Mouse (Mus musculus) neural tube, embryonic 15.5 days (tissue): ENCODE results near the gene Rab15. TPM values are rescaled to one million over a fixed set of nuclear protein-coding genes. Genes with fewer than 3 reads are reported as not detected.

Experiments used
- ATAC-seq: fragments of 200-750 bp; cut with Nextera tagmentation; 2 replicates; pipeline ENCODE4 v1.8.0; 2017; ENCODE audit warnings: mild to moderate bottlenecking, moderate TSS enrichment, moderate library complexity; ENCODE audit not compliant: low FRiP score
- H3K27ac ChIP-seq: fragments of 300-500 bp; sonication (generic); replicated peaks from 2 replicates; pipeline ENCODE4 v1.5.1; 2015; ENCODE audit warnings: mild to moderate bottlenecking, inconsistent platforms
- H3K27me3 ChIP-seq: fragments of 300-500 bp; sonication (generic); replicated peaks from 2 replicates; pipeline ENCODE4 v1.6.1; 2015; ENCODE audit warnings: inconsistent platforms
- H3K36me3 ChIP-seq: fragments of 300-500 bp; sonication (generic); 2 replicates; pipeline ENCODE4 v1.6.1; 2015; ENCODE audit warnings: inconsistent platforms
- H3K4me1 ChIP-seq: fragments of 300-500 bp; sonication (generic); 2 replicates; pipeline ENCODE4 v1.6.1; 2015; ENCODE audit warnings: inconsistent platforms
- H3K4me2 ChIP-seq: fragments of 300-500 bp; sonication (generic); 2 replicates; pipeline ENCODE4 v1.6.1; 2015; ENCODE audit warnings: inconsistent platforms, mild to moderate bottlenecking, moderate library complexity
- H3K4me3 ChIP-seq: fragments of 300-500 bp; sonication (generic); replicated peaks from 2 replicates; pipeline ENCODE4 v1.5.1; 2015; ENCODE audit warnings: mild to moderate bottlenecking, inconsistent platforms
- H3K9ac ChIP-seq: fragments of 300-500 bp; sonication (generic); replicated peaks from 2 replicates; pipeline ENCODE4 v1.6.1; 2015; ENCODE audit warnings: mild to moderate bottlenecking, inconsistent platforms
- H3K9me3 ChIP-seq: fragments of 300-500 bp; sonication (generic); replicated peaks from 2 replicates; pipeline ENCODE4 v1.6.1; 2016; ENCODE audit warnings: inconsistent platforms
- WGBS: fragments of 180-500 bp; shearing (Covaris S2); methylation state at CpG from one replicate; pipeline ENCODE4 v1.1.7; 2015; ENCODE audit warnings: mixed read lengths; 5-methylcytosine and 5-hydroxymethylcytosine counted together
- polyA plus RNA-seq: library from polyadenylated mRNA; unstranded; fragments of >200 nt; fragmentation: Nextera tagmentation; extraction: Ambion mirVana; gene quantifications from 2 replicates; pipeline ENCODE4 v1.2.1, GENCODE M21; 2015

Rab15 gene
- polyA plus RNA-seq, 1 experiment from 2014 or later = 43.6 TPM

- Histone ChIP-seq H3K9ac (no peak overlapping the region), H3K36me3 (peaks cover 4% of the 10 kb centered on the region; the same call in 1 of the 2 replicates), H3K4me3 (no peak overlapping the region), H3K27me3 (no peaks in the 10 kb centered on the region), H3K4me2 (no peak overlapping the region), H3K4me1 (peaks cover 41% of the 10 kb centered on the region), H3K9me3 (no peaks in the 10 kb centered on the region), H3K27ac (no peak overlapping the region)
- ATAC-seq = no peak
- 65% methylated on average over 4 of the region's 4 CpGs for WGBS
These were observed 5.5 kb downstream of the Rab15 start for GRCm38 (mm10) chr12:76817176-76817575.

- 70% methylated on average over 4 of the region's 4 CpGs for WGBS
- H3K4me2 ChIP-seq = no peak overlapping the region
- H3K27me3 ChIP-seq = no peaks in the 10 kb centered on the region
- H3K4me3 ChIP-seq = no peak overlapping the region
- no peaks in the 10 kb centered on the region for H3K9me3 ChIP-seq
- H3K36me3 ChIP-seq = peaks cover 4% of the 10 kb centered on the region; the same call in 1 of the 2 replicates
- no peak overlapping the region for H3K9ac ChIP-seq
- peaks cover 39% of the 10 kb centered on the region for H3K4me1 ChIP-seq
- no peak overlapping the region for H3K27ac ChIP-seq
- ATAC-seq = no peak
These were observed 6.0 kb downstream of the Rab15 start for GRCm38 (mm10) chr12:76816720-76817119.

GRCm38 (mm10) chr12:76814120-76814519, 8.6 kb downstream of the Rab15 start:
- WGBS = 86% methylated on average over 2 of the region's 2 CpGs
- Histone ChIP-seq H3K9ac (no peak overlapping the region), H3K27ac (no peak overlapping the region), H3K9me3 (no peaks in the 10 kb centered on the region), H3K4me1 (peaks cover 13% of the 10 kb centered on the region), H3K27me3 (no peaks in the 10 kb centered on the region), H3K4me2 (no peak overlapping the region), H3K4me3 (no peak overlapping the region), H3K36me3 (peaks cover 4% of the 10 kb centered on the region; the same call in 1 of the 2 replicates)
- no peak for ATAC-seq

GRCm38 (mm10) chr12:76813543-76813942, 9.2 kb downstream of the Rab15 start:
- Histone ChIP-seq H3K4me2 (no peak overlapping the region), H3K4me3 (no peak overlapping the region), H3K9ac (no peak overlapping the region), H3K27ac (no peak overlapping the region), H3K27me3 (no peaks in the 10 kb centered on the region), H3K9me3 (no peaks in the 10 kb centered on the region), H3K4me1 (peaks cover 10% of the 10 kb centered on the region; the same call in 1 of the 2 replicates), H3K36me3 (peaks cover 4% of the 10 kb centered on the region; the same call in 1 of the 2 replicates)
- WGBS = 89% methylated on average over 10 of the region's 10 CpGs
- no peak for ATAC-seq

- H3K27me3 ChIP-seq = no peaks in the 10 kb centered on the region
- WGBS = 92% methylated on average over 4 of the region's 4 CpGs
- H3K9ac ChIP-seq = no peak overlapping the region
- H3K4me3 ChIP-seq = no peak overlapping the region
- H3K27ac ChIP-seq = no peak overlapping the region
- no peaks in the 10 kb centered on the region for H3K9me3 ChIP-seq
- H3K4me2 ChIP-seq = no peak overlapping the region
- peaks cover 4% of the 10 kb centered on the region; the same call in 1 of the 2 replicates for H3K36me3 ChIP-seq
- H3K4me1 ChIP-seq = 0 out of 2 replicates have a peak, but pooled peaks cover 2% of the 10 kb centered on the region
- no peak for ATAC-seq
These were observed 11.7 kb downstream of the Rab15 start for GRCm38 (mm10) chr12:76811006-76811405.

GRCm38 (mm10) chr12:76810491-76810890, 12.2 kb downstream of the Rab15 start:
- no peaks in the 10 kb centered on the region for H3K9me3 ChIP-seq
- H3K4me1 ChIP-seq = 0 out of 2 replicates have a peak, but pooled peaks cover 2% of the 10 kb centered on the region
- WGBS = 92% methylated on average over 5 of the region's 5 CpGs
- H3K27ac ChIP-seq = no peak overlapping the region
- H3K4me2 ChIP-seq = no peak overlapping the region
- ATAC-seq = no peak
- peaks cover 4% of the 10 kb centered on the region; the same call in 1 of the 2 replicates for H3K36me3 ChIP-seq
- no peak overlapping the region for H3K9ac ChIP-seq
- H3K4me3 ChIP-seq = no peak overlapping the region
- H3K27me3 ChIP-seq = no peaks in the 10 kb centered on the region

- Histone ChIP-seq H3K4me1 (no peaks in the 10 kb centered on the region), H3K27me3 (no peaks in the 10 kb centered on the region), H3K27ac (no peak overlapping the region), H3K36me3 (peaks cover 4% of the 10 kb centered on the region; the same call in 1 of the 2 replicates), H3K9ac (no peak overlapping the region), H3K9me3 (no peaks in the 10 kb centered on the region), H3K4me3 (no peak overlapping the region), H3K4me2 (no peak overlapping the region)
- no peak for ATAC-seq
- WGBS = 84% methylated on average over 10 of the region's 10 CpGs
These were observed 14.9 kb downstream of the Rab15 start for GRCm38 (mm10) chr12:76807796-76808195.

GRCm38 (mm10) chr12:76805056-76805811, 17.5 kb downstream of the Rab15 start:
- H3K9ac ChIP-seq = no peak overlapping the region
- WGBS = 91% methylated on average over 10 of the region's 10 CpGs
- no peak overlapping the region for H3K4me3 ChIP-seq
- no peak overlapping the region for H3K4me2 ChIP-seq
- no peaks in the 10 kb centered on the region for H3K4me1 ChIP-seq
- H3K9me3 ChIP-seq = no peaks in the 10 kb centered on the region
- H3K36me3 ChIP-seq = peaks cover 3% of the 10 kb centered on the region; the same call in 1 of the 2 replicates
- no peak for ATAC-seq
- no peaks in the 10 kb centered on the region for H3K27me3 ChIP-seq
- H3K27ac ChIP-seq = no peak overlapping the region

- 58% methylated on average over 7 of the region's 7 CpGs for WGBS
- Histone ChIP-seq H3K36me3 (peaks cover 16% of the 10 kb centered on the region), H3K4me1 (no peaks in the 10 kb centered on the region), H3K9ac (no peak overlapping the region), H3K27me3 (no peaks in the 10 kb centered on the region), H3K4me3 (no peak overlapping the region), H3K4me2 (no peak overlapping the region), H3K9me3 (no peaks in the 10 kb centered on the region), H3K27ac (no peak overlapping the region)
- ATAC-seq = no peak
These were observed 18.9 kb downstream of the Rab15 start for GRCm38 (mm10) chr12:76803700-76804252.

- H3K27me3 ChIP-seq = no peaks in the 10 kb centered on the region
- no peak for ATAC-seq
- WGBS = 95% methylated on average over 10 of the region's 10 CpGs
These were observed 19.7 kb downstream of the Rab15 start for GRCm38 (mm10) chr12:76803028-76803427.

GRCm38 (mm10) chr12:76798008-76798720, 24.5 kb downstream of the Rab15 start:
- ATAC-seq = no peak

More at GRCm38 (mm10) chr12:76803028-76803427, 19.7 kb downstream of the Rab15 start:
- peaks cover 16% of the 10 kb centered on the region for H3K36me3 ChIP-seq
- H3K9me3 ChIP-seq = no peaks in the 10 kb centered on the region
- no peak overlapping the region for H3K4me3 ChIP-seq
- H3K9ac ChIP-seq = no peak overlapping the region
- H3K4me1 ChIP-seq = no peaks in the 10 kb centered on the region
- no peak overlapping the region for H3K4me2 ChIP-seq
- no peak overlapping the region for H3K27ac ChIP-seq

More at GRCm38 (mm10) chr12:76798008-76798720, 24.5 kb downstream of the Rab15 start:
- no peak overlapping the region for H3K27ac ChIP-seq
- H3K36me3 ChIP-seq = peaks cover 16% of the 10 kb centered on the region
- no peak overlapping the region for H3K9ac ChIP-seq
- H3K4me1 ChIP-seq = no peaks in the 10 kb centered on the region
- 59% methylated on average over 5 of the region's 5 CpGs for WGBS
- H3K9me3 ChIP-seq = no peaks in the 10 kb centered on the region
- no peak overlapping the region for H3K4me3 ChIP-seq
- no peak overlapping the region for H3K4me2 ChIP-seq
- H3K27me3 ChIP-seq = no peaks in the 10 kb centered on the region
